Mouse (Mus musculus): ENCODE data around the gene Bloc1s5. TPM values are rescaled to one million over a fixed set of nuclear protein-coding genes. Genes with fewer than 3 reads are reported as not detected.

The Bloc1s5 gene
- total and polyA plus RNA-seq, 3 experiments = 5.6 to 12.7 (median 9.3) TPM

GRCm38 (mm10) chr13:38554210-38554609 is 80.7 kb downstream of the Bloc1s5 start:
- dilution Hi-C loops (cut with MboI; ENCODE audit: extremely low pct_ligation_motif_present, extremely low pct_unique_long_range_greater_than_20kb, low sequenced_read_pairs) (no loop called here), in situ Hi-C loops (cut with MboI; ENCODE audit: low pct_ligation_motif_present, low pct_unique_long_range_greater_than_20kb, low sequenced_read_pairs) (no loop called here)
- no peak for TF ChIP-seq POLR2A (IDR thresholded peaks at IDR 0.05; ENCODE audit: low read depth, low read length)
- TF ChIP-seq JUN (IDR thresholded peaks at IDR 0.05; ENCODE audit: insufficient read depth, low read depth, low read length) = no peak
- TF ChIP-seq POLR2AphosphoS2 (IDR thresholded peaks at IDR 0.05; ENCODE audit: low read depth, low read length) = no peak
- TF ChIP-seq MAX (IDR thresholded peaks at IDR 0.05; ENCODE audit: low read length) = no peak
- TF ChIP-seq UBTF (IDR thresholded peaks at IDR 0.05; ENCODE audit: low read depth, low read length) = no peak
- TF ChIP-seq MEF2A (IDR thresholded peaks at IDR 0.05; ENCODE audit: borderline replicate concordance, low read depth, low read length) = no peak
- no peak for TF ChIP-seq E2F4 (IDR thresholded peaks at IDR 0.05; ENCODE audit: insufficient replicate concordance, low read depth, low read length)
- TF ChIP-seq IRF4 (IDR thresholded peaks at IDR 0.05; ENCODE audit: low read depth, low read length) = no peak
- TF ChIP-seq HCFC1 (IDR thresholded peaks at IDR 0.05; ENCODE audit: low read depth, low read length) = no peak
- TF ChIP-seq NRF1 (IDR thresholded peaks at IDR 0.05; ENCODE audit: low read depth, low read length) = no peak
- no peak for TF ChIP-seq ETS1 (conservative IDR thresholded peaks at IDR 0.05; ENCODE audit: low read depth, low read length)
- peaks cover 0 to 11% of the 10 kb centered on the region in 2 experiments; a peak in 2 of 4 replicates for H3K4me1 ChIP-seq (ENCODE audit: control insufficient read depth in 1 of 2, insufficient read depth in 2 of 2)
- no peak overlapping the region for H3K27ac ChIP-seq (ENCODE audit: insufficient read depth, low read depth)
- H3K27me3 ChIP-seq (replicated peaks) = no peaks in the 10 kb centered on the region
- H3K9me3 ChIP-seq (replicated peaks; ENCODE audit: low read length) = no peaks in the 10 kb centered on the region
- DNase-seq (ENCODE audit: extremely low read depth) = no peak
- no peak overlapping the region for H3K4me3 ChIP-seq (replicated peaks in 1 of 3; ENCODE audit: low read depth in 2 of 3, low read length in 2 of 3, poor library complexity in 1 of 3)
- H3K79me2 ChIP-seq (replicated peaks; ENCODE audit: control insufficient read depth, extremely low read depth, insufficient read depth, poor library complexity, severe bottlenecking) = no peaks in the 10 kb centered on the region
- H3K9ac ChIP-seq (ENCODE audit: insufficient read depth, low read depth) = no peak overlapping the region
- H3K36me3 ChIP-seq (replicated peaks in 1 of 2; ENCODE audit: control insufficient read depth in 1 of 2, insufficient read depth in 1 of 2, low read length in 1 of 2) = no peaks in the 10 kb centered on the region
- no peak overlapping the region for H3K4me2 ChIP-seq (ENCODE audit: insufficient read depth, low read depth, poor library complexity, severe bottlenecking)

- H3K4me1 ChIP-seq (ENCODE audit: control insufficient read depth in 1 of 2, insufficient read depth in 2 of 2) = peaks cover 15 to 46% of the 10 kb centered on the region in 2 experiments
- TF ChIP-seq CTCF (conservative IDR thresholded peaks at IDR 0.05 in 1 of 2, IDR thresholded peaks at IDR 0.05 in 1 of 2; ENCODE audit: low read depth in 2 of 2, low read length in 2 of 2) (peak in 1 of 2 experiments; percentile 43; a peak in 2 of 4 replicates), CHD1 (IDR thresholded peaks at IDR 0.05; ENCODE audit: low read depth, low read length) (no peak), SIN3A (IDR thresholded peaks at IDR 0.05; ENCODE audit: low read length) (no peak), KAT2A (IDR thresholded peaks at IDR 0.05; ENCODE audit: insufficient replicate concordance, low read length) (no peak), ZNF384 (IDR thresholded peaks at IDR 0.05; ENCODE audit: low read depth, low read length) (peak; percentile 39; the same call in 1 of the 2 replicates)
- no peak overlapping the region for H3K27ac ChIP-seq (ENCODE audit: insufficient read depth, low read depth)
- H3K79me2 ChIP-seq (replicated peaks; ENCODE audit: control insufficient read depth, extremely low read depth, insufficient read depth, poor library complexity, severe bottlenecking) = no peaks in the 10 kb centered on the region
- no peak overlapping the region for H3K9ac ChIP-seq (ENCODE audit: insufficient read depth, low read depth)
- no peaks in the 10 kb centered on the region for H3K27me3 ChIP-seq (replicated peaks)
- no peak for DNase-seq (ENCODE audit: extremely low read depth)
- H3K4me3 ChIP-seq (replicated peaks in 1 of 3; ENCODE audit: low read depth in 2 of 3, low read length in 2 of 3, poor library complexity in 1 of 3) = no peak overlapping the region
- peaks cover 2% of the 10 kb centered on the region for H3K9me3 ChIP-seq (replicated peaks; ENCODE audit: low read length)
- in situ Hi-C loops (cut with MboI; ENCODE audit: low pct_ligation_motif_present, low pct_unique_long_range_greater_than_20kb, low sequenced_read_pairs) (no loop called here), dilution Hi-C loops (cut with MboI; ENCODE audit: extremely low pct_ligation_motif_present, extremely low pct_unique_long_range_greater_than_20kb, low sequenced_read_pairs) (no loop called here)
- H3K36me3 ChIP-seq (replicated peaks in 1 of 2; ENCODE audit: control insufficient read depth in 1 of 2, insufficient read depth in 1 of 2, low read length in 1 of 2) = no peaks in the 10 kb centered on the region
- H3K4me2 ChIP-seq (ENCODE audit: insufficient read depth, low read depth, poor library complexity, severe bottlenecking) = no peak overlapping the region
Observed at GRCm38 (mm10) chr13:38548681-38549080, 86.2 kb downstream of the Bloc1s5 start.

Measured in CH12.LX (cell line).